Mouse (Mus musculus) frontal cortex, postnatal 10 days (tissue): ENCODE results near the gene Tfe3.
"Not testable (repeated sequence)": the region's sequence is repeated elsewhere in the genome, so short reads cannot be mapped to it uniquely, and the experiment has no call there.

ENCODE experiments used
- DNase-seq, 2 experiments: peaks; one replicate each; pipeline ENCODE4 v3.0.0; 2022; ENCODE audit warnings: low spot score in 2 of 2, mixed read lengths in 1 of 2

Tfe3 gene

DNA sequence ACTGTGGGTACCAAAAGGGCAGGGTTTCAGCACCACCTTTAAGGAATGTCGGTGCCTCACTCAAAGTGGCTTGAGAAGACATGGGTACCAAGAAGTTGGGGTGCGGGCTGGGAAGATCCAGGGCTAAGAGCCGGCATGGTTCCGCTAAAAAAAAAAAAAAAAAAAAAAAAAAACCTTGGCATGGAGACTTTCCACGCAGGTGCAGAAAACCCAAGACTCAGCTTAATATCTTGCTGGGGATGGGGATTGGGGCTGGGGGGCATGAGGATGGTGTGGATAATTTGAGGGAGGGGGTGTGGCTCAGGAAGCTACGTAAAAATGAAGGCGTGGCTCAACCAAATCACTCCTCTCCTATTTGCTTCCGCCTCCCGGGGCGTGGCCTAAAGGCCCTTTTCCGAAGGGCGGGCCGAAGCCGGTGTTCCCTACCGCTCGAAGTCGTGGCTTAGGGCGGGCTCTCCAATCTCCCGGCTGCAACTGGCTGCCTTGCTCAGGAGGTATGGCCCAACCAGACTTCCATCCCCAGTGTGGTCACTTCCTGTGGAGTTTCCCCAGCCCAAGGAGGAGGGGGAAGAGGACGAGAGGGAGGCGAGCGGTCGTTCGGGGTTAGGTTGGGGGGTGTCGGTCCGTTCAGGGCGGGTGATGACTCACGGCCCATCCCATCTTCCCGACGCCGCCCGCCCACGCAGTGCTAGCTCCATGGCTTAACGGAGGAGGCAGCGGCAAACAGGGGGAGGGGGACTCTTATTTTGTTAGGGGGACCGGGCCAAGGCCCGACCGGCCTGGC, at the start of gene Tfe3:
TSS of gene Tfe3 (plus strand) at position 424 of the 784 bp plus-strand sequence.
- peak; percentile 88 to 91 for DNase-seq

DNA sequence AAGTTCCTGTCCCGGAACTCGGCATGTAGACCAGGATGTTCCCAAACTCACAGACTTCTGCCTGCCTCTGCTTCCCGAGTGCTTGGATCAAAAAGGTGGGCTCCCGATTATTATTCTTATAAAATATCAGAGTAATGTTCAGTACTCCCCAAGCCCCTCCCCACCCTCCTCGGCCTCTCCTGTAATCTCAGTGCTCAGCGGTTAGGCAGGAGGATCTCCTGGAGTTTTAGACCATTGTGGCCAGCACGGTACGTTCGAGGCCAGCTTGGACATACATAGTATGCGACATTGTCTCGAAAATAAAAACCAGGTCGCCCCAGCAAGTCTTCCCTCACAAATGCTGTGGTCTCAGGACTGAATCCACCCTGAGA, 48.6 kb upstream of the Tfe3 start:
- DNase-seq, result not testable (repeated sequence)

DNA sequence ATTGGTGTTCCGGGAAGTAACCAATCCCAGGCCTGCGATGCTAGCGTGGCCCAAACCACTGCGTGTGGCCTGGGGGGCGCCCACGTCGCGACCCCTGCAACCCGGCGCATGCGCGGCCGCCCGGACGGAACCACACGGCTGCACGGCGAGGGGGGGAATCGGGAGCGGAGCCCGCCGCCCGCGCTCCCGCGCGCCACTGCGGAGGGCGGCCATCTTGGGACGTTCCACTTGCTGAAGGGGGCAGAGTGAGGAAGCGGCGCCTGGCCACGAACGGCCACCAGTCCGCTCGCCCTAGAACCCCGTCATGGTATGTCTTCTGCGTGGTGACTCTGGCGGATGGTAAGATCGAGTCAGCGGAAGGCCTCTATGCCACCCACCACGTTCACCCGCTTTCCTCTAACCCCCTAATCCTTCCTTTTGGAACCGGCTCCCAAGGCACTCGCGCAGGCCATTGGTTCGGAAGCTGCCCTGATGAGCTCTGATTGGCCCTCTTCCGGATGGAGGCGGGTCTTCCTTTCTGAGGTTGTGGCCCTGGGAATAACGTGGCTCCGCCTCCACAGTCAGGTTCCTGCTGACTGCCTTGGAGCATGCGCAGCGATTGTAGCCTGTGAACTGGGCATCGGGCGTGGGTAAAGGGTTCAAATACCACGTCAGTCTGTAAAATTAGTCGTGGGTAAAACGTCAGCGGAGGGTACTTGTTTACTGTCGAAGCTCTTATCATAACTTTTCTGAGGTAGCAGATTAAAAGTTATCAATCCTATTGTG, 48.0 kb upstream of the Tfe3 start, which contains the start of gene Wdr45:
TSS of gene Wdr45 (plus strand) at position 199 of the 765 bp plus-strand sequence.
- DNase-seq, result peak; percentile 91 to 93

DNA sequence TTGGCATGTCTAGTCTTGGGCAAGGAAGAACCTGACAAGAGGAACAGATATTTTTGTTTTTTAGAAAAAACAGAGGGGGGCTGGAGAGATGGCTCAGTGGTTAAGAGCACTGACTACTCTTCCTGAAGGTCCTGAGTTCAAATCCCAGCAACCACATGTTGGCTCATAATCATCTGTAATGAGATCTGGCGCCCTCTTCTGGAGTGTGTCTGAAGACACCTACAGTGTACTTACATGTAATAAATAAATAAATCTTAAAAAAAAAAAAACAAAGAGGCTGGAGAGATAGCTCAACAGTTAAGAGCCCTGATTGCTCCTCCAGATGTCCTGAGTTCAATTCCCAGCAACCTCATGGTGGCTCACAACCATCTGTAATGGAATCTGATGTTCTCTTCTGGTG, 46.3 kb upstream of the Tfe3 start:
- DNase-seq, result not testable (repeated sequence)

DNA sequence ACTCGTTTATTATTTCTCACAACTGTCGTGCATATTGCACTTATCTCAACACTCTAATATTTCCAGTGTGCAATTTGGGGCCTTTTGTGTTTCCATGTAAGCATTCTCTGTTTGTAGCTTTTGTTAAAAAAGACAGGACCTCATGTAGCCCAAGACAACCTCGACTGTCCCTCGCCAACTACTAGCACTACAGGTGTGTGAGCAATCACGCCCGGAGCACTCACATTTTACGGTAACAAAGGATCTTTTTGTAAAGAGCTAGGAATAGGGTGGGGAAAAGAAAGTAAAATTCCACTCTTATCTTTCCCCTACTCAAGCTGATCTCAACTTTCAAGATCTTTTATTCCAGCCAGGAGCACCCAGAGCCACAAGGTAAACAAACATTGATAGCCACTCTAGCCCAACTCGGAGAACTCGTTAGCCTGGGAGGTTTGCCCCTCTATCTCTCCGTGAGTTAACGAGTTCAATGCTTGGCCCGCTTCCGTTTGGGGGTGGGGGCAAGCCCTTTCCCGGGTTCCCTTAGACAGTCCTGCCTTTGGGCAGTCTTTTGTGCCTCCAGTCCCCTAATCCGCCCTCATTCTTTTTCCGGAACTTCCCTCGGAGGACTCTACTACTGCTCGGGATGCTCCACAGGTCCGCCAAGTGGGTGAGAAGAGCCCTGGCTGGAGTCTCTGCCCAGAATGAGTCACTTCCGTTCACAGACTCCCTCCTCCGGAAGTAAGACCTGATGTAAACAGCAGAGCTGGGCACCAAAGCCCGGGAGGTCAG, 40.7 kb upstream of the Tfe3 start, which contains the start of gene Gm45208:
TSS of gene Gm45208 (plus strand) at position 732 of the 768 bp plus-strand sequence.
- DNase-seq, result peak; percentile 41 to 45

DNA sequence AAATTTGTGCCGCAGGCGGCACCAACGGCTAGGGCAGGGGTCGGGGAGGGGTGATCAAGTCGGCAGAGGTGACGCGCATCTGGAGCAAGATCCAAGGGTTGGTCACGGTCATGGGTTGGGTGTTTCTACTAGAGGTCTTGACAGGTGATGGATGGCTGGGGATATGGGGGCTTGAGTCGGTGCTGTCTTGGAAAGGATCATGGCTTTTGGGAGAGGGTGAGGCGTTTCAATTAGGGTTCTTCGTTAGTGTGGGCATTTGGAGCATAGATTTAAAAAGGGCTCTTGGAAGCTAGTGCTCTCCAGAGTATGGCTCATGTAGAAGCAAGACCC, 40.1 kb upstream of the Tfe3 start:
- no peak for DNase-seq

DNA sequence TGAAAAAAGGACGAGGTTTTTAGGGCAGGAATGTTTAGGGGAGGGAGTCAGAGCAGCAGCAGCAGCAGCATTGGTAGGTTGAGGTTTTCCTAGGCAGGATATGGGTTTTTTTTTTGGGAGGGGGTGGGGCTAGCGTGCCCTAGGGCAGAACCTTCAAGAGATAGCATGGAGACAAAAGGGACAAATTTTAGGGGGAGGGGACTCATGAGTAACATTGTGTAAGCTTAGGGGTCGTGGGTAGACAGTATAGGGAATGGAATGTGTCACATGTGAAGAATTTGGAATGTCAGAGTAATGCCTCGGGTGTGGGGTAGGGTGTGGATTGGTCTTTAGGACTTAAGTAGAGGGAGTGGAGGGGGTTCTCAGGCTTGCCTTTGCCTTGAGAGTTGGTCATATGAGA, 39.7 kb upstream of the Tfe3 start:
- DNase-seq, result no peak

DNA sequence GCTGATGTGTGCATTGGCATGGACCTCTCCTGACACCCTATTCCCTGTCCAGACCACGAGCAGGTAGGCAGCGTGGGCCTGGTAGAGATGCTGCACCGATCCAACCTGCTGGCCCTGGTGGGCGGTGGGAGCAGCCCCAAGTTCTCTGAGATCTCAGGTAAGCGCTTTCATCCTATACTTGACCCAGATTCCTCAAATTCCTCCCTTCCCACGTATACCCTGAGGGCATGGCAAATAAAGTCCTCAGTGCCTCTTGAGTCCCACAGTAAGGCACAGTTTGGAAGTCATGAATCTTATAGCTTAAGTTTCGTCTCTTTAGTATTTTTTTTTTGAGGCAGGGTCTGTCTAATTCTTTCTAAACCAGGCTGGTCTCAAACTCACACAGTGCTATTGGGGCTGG, 38.2 kb upstream of the Tfe3 start:
- DNase-seq, result no peak

DNA sequence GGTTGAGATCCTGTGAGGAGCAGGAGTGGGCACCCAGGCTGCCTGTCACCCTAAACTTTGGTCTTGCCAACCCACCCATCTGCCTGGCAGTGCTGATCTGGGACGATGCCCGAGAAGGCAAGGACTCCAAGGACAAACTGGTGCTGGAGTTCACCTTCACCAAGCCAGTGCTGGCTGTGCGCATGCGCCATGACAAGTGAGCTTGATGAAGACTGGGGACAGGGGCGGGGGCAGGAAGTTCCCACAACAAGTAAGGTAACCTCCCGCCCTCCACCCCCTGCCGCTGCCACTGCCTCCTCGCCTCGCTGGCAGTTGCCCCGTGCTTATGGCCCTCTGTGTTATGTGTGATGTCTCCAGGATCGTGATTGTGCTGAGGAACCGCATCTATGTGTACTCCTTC, 36.5 kb upstream of the Tfe3 start:
- DNase-seq, result no peak

DNA sequence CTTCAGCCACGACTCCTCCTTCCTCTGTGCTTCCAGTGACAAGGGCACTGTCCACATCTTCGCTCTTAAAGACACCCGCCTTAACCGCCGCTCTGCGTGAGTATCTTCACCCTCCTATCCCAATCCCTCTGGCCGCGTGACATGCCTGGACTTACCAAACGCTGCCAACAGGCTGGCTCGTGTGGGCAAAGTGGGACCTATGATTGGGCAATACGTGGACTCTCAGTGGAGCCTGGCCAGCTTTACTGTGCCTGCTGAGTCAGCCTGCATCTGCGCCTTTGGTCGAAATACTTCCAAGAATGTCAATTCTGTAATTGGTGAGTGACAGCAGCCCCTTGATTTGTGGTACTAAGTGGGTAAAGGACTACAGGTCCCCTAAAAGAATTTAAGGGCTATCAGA, 35.2 kb upstream of the Tfe3 start:
- no peak for DNase-seq

DNA sequence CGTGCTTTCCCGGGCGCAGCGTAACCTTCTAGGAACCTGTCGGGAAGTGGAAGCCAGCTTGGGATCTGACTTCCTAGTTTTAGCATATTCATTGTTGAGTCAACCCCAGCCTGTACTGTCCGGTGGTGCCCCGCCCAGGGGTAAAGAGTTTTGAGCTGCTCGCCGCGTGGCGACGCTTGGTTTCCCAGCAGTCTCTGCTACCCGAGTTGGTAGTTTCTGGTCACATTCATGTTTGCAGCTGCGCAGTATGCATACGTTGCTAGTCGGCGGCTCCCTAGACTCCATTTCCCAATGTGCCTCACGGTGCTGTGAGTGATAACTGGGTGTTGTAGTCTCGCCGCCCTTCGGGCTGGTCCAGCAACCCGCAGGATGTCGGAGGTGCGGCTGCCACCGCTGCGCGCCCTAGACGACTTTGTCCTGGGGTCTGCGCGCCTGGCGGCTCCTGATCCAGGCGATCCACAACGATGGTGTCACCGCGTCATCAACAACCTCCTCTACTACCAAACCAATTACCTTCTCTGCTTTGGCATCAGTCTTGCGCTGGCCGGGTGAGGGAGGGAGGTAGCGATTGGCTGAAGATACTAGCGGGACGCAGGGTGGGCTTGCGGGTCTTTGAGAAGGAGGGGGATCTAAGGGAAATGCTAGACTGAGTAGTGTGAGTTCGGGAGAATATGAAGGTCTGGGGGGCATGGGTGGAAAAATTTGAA, 34.0 kb upstream of the Tfe3 start, which contains the start of gene Praf2:
TSS of gene Praf2 (plus strand) at position 225 of the 707 bp plus-strand sequence.
- peak; percentile 70 to 72 for DNase-seq

DNA sequence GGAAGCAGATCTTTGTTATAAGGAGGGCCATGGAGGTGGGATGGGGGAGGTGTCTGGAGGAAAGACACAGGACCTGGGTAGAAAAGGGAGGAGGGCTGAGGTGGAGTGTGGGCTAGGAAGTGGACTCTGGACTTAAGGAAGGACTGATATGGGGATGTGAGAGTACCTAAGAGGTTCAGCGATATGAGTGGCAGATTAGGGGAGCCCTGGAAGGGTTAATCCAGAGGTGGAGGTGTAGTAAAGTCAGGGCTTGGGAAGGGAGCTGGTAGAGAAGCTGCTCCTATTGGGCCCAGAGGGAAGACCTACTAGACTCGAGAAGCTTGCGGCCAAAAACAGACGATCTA, 33.5 kb upstream of the Tfe3 start:
- DNase-seq, result no peak

DNA sequence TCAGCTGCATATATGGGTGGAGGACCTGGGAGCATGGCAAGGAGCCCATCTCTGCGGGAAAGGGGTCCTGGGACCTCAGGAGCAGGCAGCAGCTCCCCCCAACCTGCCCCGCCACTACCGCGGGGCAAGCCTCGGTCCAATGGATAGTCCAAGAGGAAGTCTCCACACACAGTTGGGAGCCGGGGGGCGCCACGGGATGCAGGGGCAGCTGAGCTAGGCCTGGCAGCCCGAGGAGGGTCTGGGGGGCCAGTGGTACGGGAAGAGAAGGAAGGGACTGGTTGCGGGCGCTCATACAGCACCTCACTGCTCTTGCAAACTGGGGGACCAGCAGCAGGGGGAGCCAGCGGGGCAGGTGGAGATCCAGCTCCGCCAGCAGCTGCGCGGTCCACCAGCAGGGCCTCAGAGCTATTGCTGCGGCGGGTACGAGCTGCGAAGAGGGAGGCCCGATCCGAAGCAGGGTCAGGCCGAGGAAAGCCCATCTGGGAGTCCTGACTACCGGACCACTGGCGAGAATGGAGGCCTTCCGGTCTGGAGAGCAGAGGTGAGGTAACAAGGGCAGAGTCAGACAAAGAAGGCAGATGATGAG, 28.7 kb upstream of the Tfe3 start:
- peak in 1 of 2 experiments; percentile 51 for DNase-seq

DNA sequence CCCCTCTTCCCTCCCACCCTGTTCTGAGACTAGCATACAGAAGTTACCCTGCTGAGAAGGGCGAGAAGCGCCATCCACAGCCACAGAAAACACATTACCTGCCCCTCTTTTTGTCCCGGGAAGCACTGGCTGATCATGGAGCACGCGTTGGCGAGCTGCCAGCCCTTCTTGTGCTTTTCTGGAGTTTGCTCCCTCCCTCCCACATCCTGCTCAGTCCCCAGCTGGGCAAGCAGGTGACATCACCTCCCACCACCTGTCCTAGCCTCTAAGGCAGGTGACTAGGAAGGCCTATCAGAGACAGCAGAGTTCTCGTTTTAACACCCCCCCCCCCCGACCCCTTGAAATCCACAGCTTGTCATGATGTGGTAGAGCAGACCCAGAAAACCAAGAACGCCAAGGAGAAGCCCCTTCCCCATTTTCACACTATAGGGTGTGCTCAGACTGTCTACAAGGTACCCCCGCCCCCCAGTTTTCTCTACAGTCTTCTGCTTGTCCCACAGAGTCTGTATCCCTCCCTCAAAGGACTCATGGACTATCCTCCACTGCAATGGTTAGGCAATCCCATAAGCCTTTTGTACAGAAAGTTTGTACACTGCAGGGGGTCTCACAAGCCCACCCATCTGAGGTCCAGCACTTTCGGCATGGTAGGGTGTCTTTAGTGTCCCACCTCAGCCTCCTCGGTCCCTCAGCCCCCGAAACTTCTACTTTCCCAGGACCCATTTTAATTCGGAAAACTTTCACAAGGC, 22.9 kb upstream of the Tfe3 start:
- DNase-seq, result no peak

DNA sequence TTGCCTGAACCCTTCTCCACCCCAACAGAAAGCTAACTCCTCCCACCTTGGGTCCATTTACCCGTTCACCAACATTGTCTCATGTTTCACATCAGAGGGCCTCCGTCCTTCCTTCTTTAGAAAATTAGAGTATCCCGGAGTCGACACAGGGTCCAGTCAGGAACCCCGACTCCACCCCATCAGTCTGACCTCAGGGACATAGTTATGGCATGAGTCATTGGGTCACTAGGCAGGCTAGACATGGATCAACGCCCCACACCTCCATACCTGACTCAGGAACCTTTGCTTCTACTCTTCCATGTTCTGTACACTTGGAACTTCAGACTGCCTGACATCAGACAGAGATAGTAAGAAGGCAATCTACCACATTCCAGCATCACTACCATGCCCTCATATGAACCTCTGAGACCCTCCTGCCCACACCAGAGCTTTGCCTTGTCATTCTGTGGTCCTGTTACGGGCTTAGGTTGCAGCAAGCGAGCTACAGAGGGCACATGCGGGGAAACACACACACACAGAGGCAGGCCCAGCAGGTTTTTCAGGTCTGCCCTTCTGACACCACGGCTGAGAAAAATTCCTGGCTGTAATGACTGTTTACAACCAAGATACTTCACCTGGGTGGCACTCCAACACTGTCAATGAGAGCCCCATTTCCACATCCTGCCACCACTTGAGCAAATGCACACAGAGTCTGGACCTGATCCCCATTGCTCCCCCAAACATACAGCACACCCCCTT, 22.1 kb upstream of the Tfe3 start:
- no peak for DNase-seq

DNA sequence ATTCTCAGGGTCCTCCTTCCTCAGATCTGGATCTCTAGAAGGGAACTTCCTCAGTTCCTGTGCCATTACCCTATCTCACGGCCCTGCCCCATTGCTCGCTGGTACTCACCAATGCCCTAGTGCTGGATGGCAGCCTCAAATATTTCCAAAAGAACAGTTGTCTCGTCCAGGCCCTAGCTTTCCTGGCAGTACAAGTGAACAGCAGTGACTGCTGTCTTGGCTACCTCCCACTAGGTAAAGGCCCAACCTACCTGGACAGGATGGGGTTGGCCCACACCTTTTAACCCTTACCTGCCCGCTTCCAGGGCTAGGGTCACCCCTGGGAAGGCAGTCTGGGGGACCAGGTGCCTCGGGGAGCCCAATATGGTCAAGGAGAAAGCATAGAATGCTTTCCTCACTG, 21.3 kb upstream of the Tfe3 start:
- DNase-seq, result no peak

DNA sequence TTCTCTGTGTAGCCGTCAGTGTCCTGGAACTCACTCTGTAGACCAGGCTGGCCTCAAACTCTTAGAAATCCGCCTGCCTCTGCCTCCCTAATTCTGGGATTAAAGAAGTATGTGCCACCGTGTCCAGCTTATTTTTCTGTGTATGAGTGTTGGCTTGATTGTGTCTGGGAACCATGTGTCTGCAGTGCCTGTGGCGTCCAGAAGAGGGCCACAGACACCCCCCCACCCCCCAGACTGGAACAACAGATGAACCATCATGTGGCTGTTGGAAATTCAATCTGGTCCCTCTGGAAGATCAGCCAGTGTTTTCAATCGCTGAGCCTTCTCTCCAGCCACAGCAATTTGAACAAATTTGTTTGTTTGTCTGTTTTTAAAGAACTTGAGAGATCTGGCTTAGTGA, 18.9 kb upstream of the Tfe3 start:
- DNase-seq, result no peak

DNA sequence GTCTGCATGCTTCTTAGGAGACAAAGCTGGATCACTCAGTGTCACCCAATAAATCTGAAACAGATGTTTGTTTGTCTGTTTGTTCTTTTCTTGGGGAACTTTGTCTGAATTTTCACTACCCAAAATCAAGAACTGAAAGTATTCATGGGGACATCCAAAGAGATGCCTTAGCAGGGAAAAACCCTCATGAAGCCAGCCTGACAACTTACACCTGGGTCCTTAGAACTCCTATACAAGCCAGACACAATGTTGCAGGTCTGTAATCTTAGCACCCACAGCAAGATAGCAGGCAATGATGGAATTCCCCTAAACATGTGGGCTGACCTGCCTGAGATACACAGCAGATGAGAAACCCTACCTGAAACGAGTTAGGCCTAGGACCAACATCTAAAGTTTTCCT, 17.4 kb upstream of the Tfe3 start:
- DNase-seq, result no peak

DNA sequence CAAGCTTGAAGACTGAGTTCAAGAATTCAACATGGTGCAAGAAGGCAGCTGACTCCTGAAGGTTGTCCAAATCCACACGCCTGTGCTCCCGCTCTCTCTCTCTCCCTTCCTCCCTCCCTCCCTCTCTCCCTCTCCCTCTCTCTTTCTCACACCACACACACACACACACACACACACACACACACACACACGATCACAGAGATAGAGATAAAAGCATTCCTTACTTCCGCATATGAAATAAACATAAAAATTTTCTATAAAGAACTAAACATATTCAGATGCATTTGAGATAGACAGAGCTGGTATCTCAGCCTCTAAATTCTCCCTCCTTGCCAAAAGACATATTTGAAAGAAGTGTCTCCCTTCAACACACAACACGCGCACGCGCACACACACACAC, 16.9 kb upstream of the Tfe3 start:
- DNase-seq, result no peak
